Mouse (Mus musculus) liver, adult (tissue): ENCODE results near the gene Rnf186.
A peak's percentile ranks its signal among the peaks of the same experiment; 100 is the strongest.

ENCODE experiments used
- GATA4 ChIP-seq: IDR thresholded peaks from 2 replicates; pipeline ENCODE4 v1.6.1; 2014; ENCODE audit warnings: mild to moderate bottlenecking, low read length; ENCODE audit not compliant: insufficient replicate concordance

The Rnf186 gene

DNA sequence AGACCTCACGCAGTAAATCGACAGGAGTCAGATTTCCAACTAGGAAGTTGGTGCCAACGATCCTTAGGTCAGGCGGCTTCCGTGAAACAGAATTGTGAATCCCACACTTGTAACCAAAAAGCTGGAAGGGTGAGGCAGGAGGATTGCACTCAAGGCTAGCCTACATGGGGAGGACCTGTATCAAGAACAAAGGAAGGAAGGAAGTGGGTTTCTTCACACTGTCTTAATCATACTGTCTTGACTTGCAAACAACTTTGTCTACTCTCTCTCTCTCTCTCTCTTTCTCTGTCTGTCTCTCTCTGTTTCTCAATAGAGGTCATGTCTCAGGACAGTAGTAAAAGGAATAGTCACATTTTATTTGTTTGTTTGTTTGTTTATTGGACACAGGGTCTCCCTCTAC is 4.2 kb upstream of the Rnf186 start:
- TF ChIP-seq GATA4, result no peak

- TF ChIP-seq GATA4, result no peak
Measured at GRCm38 (mm10) chr4:138965871-138966270, 1.0 kb upstream of the Rnf186 start.

DNA sequence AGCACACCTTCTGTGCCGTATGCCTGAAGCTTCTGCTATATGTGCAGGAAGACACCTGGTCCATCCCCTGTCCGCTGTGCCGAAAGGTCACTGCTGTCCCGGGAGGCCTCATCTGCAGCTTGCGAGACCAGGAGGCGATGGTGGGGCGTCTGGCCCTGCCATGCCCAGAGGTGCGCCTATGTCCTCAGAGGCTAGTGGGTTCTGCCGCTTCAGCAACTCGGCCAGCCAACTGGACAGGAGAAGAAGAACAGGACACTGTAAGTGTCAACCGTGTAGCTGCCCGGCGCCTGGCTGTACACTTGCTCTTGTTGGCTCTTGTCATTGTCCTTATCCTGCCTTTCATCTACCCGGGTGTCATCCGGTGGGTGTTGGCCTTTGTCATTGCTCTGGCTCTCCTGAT is 573 bp downstream of the Rnf186 start:
- no peak for TF ChIP-seq GATA4

- no peak for TF ChIP-seq GATA4
Measured at GRCm38 (mm10) chr4:138968772-138969556, 2.1 kb downstream of the Rnf186 start.

DNA sequence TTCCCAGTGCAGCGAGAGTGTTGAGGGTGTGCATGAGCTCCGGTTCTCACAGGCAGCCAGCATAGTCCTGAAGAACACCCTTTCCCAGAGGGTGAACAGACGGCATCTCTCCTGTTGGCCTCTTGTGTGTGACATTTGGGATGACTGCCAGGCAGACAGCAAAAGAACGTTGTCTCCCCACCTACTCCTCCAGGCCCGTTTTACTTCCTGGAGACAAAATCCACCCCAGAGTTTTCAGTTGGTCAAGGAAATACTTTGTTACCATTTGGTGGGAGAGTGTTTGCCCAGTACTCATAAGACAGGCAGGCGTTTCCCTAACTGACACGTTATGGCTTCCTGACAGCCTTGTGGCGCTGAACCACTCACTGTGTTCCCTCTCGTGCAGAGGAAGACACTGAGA is 2.8 kb downstream of the Rnf186 start:
- TF ChIP-seq GATA4, result no peak

- TF ChIP-seq GATA4, result no peak
Measured at GRCm38 (mm10) chr4:138971371-138971770, 4.5 kb downstream of the Rnf186 start.

DNA sequence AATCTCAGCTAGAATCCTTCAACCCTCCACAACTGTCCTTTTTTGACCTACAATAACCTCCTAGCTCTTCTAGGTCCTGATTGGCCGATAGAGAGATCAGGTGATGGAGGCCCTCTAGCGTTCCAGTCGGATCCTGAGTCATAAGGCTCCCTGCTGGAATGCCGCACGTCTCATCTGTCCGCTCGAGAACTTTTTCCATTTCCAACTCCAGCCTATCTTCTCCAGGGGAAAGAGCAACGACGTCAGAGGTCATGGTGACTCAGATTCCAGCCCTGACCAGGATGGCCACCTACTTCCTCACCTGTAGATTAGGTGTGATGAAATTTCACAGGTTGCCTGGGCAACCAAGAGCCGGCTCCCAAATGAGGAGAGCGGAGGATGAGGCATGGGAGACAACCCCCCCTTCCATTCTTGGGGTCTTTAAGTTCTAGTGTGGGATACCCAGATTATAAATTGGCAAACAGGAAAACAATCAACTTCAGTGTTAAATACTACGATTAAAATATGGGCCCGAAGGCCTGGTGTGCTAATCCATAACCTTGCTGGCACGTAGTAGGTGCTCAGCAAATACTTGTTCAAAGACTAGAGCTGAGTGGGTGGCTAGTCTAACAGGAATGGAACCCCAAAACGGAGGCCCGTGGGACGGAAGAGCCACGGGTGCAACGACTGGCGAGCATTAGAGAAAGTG is 5.4 kb downstream of the Rnf186 start:
- TF ChIP-seq GATA4, result peak; percentile 58; the same call in 1 of the 2 replicates

- TF ChIP-seq GATA4, result no peak
Measured at GRCm38 (mm10) chr4:138972827-138973718, 6.2 kb downstream of the Rnf186 start, which contains the start of gene Tmco4. Gene Tmco4 (plus strand): TSS chr4:138972888.

DNA sequence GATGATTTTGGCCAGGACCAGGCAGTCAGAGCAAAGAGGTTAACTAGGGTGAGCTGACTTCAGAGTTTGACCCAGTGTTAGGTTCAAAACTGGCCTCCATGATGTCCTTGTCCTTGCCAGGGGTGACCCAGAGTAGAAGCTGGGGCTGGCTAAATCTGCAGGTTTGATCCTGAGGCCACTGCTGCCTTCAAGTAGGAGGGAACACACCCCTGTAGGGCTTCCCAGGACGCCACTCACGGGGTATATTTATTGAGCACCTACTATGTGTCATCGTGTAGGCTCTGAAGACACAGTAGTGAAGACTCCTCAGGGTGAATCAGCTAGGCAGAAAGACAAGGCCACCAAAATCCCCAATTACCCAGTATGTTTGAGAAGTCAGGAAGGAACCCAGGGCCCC is 6.8 kb downstream of the Rnf186 start:
- TF ChIP-seq GATA4, result no peak

GRCm38 (mm10) chr4:138975194-138975593 is 8.3 kb downstream of the Rnf186 start:
- no peak for TF ChIP-seq GATA4

GRCm38 (mm10) chr4:138976046-138976445 is 9.1 kb downstream of the Rnf186 start:
- peak; percentile 64; the same call in 1 of the 2 replicates for TF ChIP-seq GATA4

DNA sequence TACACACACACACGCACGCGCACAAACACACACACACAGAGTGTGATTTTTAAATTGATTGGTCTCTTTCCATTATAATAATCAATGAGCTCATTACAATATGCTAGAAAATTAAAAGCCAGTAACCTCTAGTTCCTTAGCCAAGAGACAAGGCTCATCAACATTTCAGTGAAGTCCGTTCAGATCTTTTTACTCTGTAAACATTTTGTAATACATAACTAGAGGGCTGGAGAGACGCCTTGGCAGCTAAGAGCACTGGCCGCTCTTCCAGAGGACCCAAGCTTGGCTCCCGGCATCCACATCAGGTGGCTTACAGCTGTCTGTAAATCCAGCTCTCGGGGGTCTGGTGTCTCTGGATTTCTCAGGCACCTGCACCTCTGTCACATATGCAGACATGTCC is 13.1 kb downstream of the Rnf186 start:
- TF ChIP-seq GATA4, result no peak

DNA sequence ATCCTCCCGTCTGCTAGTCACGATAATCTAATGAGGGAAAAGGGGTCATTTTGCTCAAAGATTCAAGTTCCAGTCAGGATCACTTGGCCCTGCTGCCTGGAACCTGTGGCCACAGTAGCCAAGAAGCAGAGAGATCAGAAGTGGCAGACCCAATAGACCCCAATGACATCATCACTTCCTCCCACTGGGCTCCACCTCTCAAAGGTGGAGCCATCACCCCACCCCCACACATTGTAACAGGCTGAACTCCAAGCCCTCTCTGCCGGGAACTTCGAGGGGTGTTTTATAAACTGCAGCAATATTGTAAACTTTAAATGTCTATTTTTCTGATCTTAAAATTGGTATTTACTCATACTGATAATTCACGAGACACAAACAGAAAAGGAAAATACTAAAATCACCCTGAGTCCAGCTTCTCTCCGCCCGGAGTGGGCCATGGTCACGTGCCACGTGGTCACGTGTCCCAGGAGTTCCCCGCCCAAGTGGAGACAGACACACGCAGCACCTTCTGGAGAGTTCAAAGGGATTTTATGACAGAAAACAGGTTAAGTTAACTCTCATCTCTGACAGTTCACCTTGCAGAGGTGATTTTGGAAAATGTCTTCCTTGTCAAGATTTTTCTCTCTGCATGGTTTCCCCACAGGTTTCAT is 14.0 kb downstream of the Rnf186 start:
- no peak for TF ChIP-seq GATA4

- no peak for TF ChIP-seq GATA4
Measured at GRCm38 (mm10) chr4:138983422-138983821, 16.5 kb downstream of the Rnf186 start.

GRCm38 (mm10) chr4:138984744-138985143 is 17.8 kb downstream of the Rnf186 start:
- TF ChIP-seq GATA4, result no peak
